Mouse (Mus musculus) B cell, adult 62 days (primary cell): ENCODE results near the gene Mrto4. TPM values are rescaled to one million over a fixed set of nuclear protein-coding genes. Genes with fewer than 3 reads are reported as not detected.

Source experiments
- total RNA-seq: library from RNA; stranded (reverse); gene quantifications from 4 replicates; pipeline ENCODE4 v1.2.4, GENCODE M21; 2023

Gene Mrto4
- 94.1 to 118 TPM (median 111 TPM) in 4 replicates for total RNA-seq

GRCm38 (mm10) chr4:139351931-139352711, at the start of gene Mrto4, which contains the start of the genes Emc1 and Ubr4:
Gene Mrto4 (minus strand): TSS chr4:139352576.
Gene Emc1 (plus strand): TSS chr4:139352587.
Gene Ubr4 (plus strand): TSS chr4:139352609.

GRCm38 (mm10) chr4:139310171-139310898, 42.0 kb downstream of the Mrto4 start, which contains the start of the genes Pqlc2 and Akr7a5:
Gene Pqlc2 (minus strand): TSS chr4:139310708.
Gene Akr7a5 (plus strand): TSS chr4:139310744.

Other genes with a start within 250 kb of the Mrto4 start
- 94.7 to 117 TPM (median 103 TPM) in 4 replicates for gene Minos1, start 221.5 kb downstream of the Mrto4 start, total RNA-seq
- 406 to 442 TPM (median 411 TPM) in 4 replicates for gene Capzb, start 159.7 kb downstream of the Mrto4 start, total RNA-seq
- gene Pqlc2, start 41.9 kb downstream of the Mrto4 start, total RNA-seq = 26.5 to 30.3 TPM (median 29.3 TPM) in 4 replicates
- gene Akr7a5, start 41.8 kb downstream of the Mrto4 start, total RNA-seq = 21.7 to 26.6 TPM (median 23.0 TPM) in 4 replicates
- gene Emc1, start within 50 bp of the Mrto4 start, total RNA-seq = 34.6 to 39.4 TPM (median 36.6 TPM) in 4 replicates
- 194 to 224 TPM (median 205 TPM) in 4 replicates for gene Ubr4, start within 50 bp of the Mrto4 start, total RNA-seq
- 2.4 to 2.8 TPM (median 2.5 TPM) in 4 replicates for gene Iffo2, start 178.0 kb upstream of the Mrto4 start, total RNA-seq